Mouse (Mus musculus): ENCODE results near the gene Cd19.

GRCm38 (mm10) chr7:126424161-126424560 is 9.5 kb upstream of the Cd19 start:
- TF ChIP-seq POLR2A (IDR thresholded peaks at IDR 0.05; ENCODE audit: borderline replicate concordance, control insufficient read depth, low read depth, low read length), result no peak
- TF ChIP-seq CTCF (IDR thresholded peaks at IDR 0.05; ENCODE audit: control insufficient read depth, insufficient read depth, low read length), result no peak
